Mouse (Mus musculus) adrenal gland (tissue): ENCODE measurements at regions not wholly inside any gene's neighbourhood (a gene's known extent, or its start where the extent isn't known, plus 50 kb on each side); places are given as distances from the start of the nearest gene placed in this dataset.

Experiments
- intact Hi-C: fragments of 180-260 bp; cut with DNase I; formaldehyde crosslinking; loops from one replicate; pipeline ENCODE4 v1.15.1; 2025

DNA sequence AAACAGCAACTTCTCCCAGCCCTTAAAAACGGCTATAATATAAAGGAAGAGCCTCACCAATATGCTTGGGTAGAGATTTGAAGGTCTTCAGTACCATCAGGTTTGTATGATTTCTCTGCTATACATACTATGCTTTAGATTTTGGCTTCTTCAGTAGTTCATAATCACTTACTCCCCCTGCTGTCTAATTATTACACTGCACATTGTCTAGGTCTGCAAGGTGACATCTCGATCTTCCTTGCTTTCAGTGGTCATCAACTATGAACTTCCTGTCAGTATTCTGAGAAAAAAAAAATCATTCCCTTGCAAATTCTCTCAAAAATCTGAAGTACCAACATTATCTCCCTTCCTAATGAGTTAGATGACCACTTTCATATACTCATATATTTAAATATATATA is 225.4 kb upstream of the Galnt5 start:
- intact Hi-C loops, result no loop called here

- intact Hi-C loops, result no loop called here
These were observed 221.5 kb upstream of the Galnt5 start for GRCm38 (mm10) chr2:57776154-57776553.

DNA sequence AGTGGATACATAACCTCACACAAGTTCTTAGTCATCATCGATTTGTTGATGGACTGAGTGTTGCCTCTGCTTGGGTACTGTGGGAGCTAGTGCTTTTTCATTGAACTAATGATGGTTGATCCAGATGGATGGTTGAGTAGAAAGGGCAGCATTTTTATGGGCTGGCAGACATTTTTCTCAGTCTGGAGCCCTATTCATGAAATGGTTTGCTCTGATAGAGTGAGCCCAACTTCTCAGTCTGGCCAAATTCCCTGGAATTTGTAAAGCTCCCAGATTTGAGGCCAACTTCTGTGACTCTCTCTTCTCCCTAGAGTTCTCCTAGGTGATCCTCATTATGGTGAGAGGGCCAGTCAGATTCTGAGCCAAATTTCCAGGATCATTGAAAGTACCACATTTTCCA is 216.8 kb upstream of the Galnt5 start:
- intact Hi-C loops, result no loop called here

- intact Hi-C loops, result no loop called here
These were observed 204.0 kb upstream of the Galnt5 start for GRCm38 (mm10) chr2:57793519-57794296.

GRCm38 (mm10) chr2:57799279-57799678 is 198.4 kb upstream of the Galnt5 start:
- intact Hi-C loops, result no loop called here

- intact Hi-C loops, result no loop called here
These were observed 189.8 kb upstream of the Galnt5 start for GRCm38 (mm10) chr2:57807911-57808310.

- intact Hi-C loops, result no loop called here
These were observed 184.7 kb upstream of the Galnt5 start for GRCm38 (mm10) chr2:57812996-57813395.

DNA sequence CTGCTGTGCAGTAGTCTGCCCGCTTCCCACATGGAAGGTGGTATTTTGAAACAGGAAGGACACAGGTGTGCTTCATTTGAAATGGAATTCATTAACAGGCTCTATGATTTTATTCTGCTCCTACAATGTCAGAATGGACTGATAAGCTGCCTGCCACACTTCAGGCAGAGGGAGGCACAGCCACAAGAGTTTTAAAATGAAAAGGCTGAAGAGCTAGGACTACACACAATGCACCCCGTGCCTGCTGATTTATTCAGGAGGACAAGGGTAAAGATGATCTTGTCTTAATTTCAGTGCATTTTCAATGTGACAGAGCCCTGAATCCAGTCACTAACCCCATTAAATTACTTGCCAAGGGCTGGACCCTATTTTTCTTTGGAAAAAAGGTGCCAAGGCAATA is 177.3 kb upstream of the Galnt5 start:
- intact Hi-C loops, result no loop called here

DNA sequence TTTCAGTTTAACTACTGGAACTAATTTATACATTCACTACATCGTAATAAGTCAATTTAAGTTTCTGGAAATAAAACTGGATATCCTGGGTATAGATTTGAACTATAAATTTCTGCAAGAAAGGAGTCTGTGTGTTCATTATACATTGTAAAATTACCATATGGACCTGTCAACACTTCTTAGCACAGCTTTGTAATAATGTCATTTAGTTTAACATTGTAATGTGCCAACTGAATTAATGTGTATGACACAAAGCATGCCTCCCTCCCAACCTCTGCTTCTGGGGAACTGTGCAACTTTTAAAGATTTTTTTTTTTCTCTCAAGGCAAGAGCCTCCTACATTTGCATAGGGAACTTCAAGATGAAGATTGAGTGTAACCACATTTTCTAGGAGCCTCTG is 176.8 kb upstream of the Galnt5 start:
- intact Hi-C loops, result no loop called here

GRCm38 (mm10) chr2:57828284-57828683 is 169.4 kb upstream of the Galnt5 start:
- intact Hi-C loops, result no loop called here

GRCm38 (mm10) chr2:57832565-57833355 is 164.9 kb upstream of the Galnt5 start:
- intact Hi-C loops, result loop anchor here (10.0 kb wide), 1 partner anchor 1718 kb away; no protein-coding TSS in a partner anchor

DNA sequence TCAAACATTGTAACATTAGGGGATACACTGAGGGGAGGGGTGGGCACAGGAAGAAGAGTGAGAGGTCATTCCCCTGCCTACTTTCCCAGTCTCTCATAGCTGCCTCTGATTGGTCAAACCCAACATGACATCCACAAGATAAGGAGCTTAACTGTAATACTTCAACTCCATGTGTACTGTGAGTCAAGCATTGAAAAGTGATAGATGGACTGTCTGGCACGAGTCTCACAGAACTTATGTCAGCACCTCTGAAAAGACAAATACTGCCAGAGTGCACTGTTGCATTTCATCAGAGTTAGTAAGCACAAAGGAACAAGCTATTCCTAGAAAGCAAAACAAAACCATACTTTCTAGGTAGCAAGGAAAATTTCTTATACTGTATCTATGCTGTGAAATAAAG is 152.5 kb upstream of the Galnt5 start:
- intact Hi-C loops, result no loop called here

- intact Hi-C loops, result no loop called here
These were observed 150.0 kb upstream of the Galnt5 start for GRCm38 (mm10) chr2:57847707-57848106.

DNA sequence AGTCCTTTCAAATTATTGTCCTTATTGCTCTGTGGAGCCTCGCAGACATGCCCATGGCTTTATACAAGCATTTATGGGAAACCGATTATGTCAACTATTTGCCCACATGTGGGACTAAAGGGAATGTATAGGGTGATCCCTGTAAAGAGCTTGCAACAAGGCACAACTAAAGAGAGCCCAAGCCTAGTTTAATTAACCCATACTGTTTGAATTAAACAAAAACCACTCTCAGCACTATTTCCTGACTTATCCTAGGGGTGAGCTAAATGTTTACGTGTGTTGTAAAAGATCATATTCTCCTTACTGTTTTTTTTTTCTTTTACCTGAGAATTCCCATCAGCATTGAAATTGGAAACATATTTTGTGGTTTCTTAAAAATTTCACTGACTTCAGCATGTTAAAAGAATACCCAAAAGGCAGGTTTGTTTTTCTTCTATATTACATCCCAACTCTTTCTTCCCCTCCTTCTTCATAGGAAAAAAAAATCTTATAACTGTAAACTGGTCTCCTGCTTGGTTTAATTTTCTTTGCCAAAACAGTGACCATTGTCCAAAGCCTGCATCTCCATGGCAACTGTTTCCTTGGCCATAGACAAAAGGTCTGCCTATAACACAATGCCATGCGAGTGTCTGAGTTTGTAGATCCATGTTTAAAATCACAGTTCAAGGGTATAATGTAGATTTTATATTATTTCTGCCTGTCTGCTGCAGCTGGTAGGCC is 148.2 kb upstream of the Galnt5 start:
- intact Hi-C loops, result no loop called here

GRCm38 (mm10) chr2:57850058-57850400 is 147.7 kb upstream of the Galnt5 start:
- intact Hi-C loops, result no loop called here

DNA sequence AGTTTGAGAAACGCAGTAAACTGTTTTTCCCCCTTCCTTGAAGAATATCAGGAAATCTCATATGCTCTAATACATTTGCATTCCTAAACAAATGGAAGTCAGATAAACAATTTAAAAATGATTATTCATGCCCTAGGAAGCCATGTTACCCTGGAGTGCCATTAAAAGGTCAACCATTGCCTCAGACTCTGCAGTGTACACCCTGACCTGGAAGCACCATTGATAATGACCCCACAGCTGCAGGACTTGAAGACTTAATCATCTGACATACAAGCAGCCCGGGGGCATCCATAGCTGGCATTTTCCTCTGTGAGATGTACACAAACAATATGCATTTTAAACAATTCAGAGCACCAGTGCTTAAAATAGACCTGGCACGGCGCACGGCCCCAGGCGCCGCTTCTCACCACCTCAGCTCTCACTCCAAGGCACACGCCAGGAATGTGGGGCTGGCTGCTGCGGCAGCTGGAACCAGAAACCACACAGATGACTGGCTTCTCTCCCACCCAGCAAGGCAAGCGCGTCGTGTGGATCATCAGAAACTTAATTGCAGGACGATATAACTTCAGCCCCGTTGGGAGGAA is 141.1 kb upstream of the Galnt5 start:
- intact Hi-C loops, result no loop called here

GRCm38 (mm10) chr2:57865289-57865688 is 132.4 kb upstream of the Galnt5 start:
- intact Hi-C loops, result no loop called here

DNA sequence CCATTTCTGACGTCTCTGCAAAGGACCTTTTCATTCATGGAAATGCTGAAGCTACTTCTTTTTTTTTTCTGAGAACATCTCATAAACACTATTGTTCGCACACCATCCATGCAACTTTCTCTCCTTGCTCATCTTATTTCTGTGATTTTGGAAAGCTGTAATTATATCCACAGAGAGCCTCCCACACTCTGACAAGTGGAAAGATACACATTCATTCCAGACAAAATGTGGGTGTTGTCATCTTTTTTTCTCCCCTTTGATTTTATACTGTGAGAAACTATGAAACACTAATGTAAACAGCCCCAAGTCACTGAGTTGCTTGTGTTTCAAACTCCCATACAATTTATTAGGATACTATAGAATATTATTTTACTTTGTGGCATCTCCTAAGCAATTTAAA is 129.6 kb upstream of the Galnt5 start:
- intact Hi-C loops, result no loop called here

GRCm38 (mm10) chr2:57900168-57900567 is 97.5 kb upstream of the Galnt5 start:
- intact Hi-C loops, result no loop called here

GRCm38 (mm10) chr2:57900580-57901247 is 97.0 kb upstream of the Galnt5 start:
- intact Hi-C loops, result no loop called here

DNA sequence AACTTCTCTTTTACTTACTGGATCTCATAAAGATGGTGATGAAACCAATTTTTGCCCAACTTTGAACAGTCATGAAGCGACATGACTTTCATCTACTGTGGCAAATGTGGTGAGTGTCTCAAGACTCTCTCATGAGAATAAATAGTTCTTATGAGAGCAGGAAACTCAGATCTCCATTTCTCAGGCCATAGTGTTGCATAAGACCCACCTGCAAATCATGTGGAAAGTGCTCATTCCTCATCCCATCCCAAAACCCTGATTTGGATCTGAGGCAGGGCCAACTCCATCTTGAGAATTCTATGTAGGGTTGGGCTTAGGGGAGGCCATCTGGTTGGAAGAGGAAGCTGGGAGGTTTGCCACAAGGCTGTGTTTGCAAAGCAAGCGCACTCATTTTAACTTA is 92.5 kb upstream of the Galnt5 start:
- intact Hi-C loops, result no loop called here
